Mouse (Mus musculus) lung, postnatal 4 days (tissue): ENCODE measurements at regions not wholly inside any gene's neighbourhood (a gene's known extent, or its start where the extent isn't known, plus 50 kb on each side); places are given as distances from the start of the nearest gene placed in this dataset.
A peak's percentile ranks its signal among the peaks of the same experiment; 100 is the strongest.

Experiments
- DNase-seq, 2 experiments: peaks; one replicate each; pipeline ENCODE4 v3.0.0; 2021

DNA sequence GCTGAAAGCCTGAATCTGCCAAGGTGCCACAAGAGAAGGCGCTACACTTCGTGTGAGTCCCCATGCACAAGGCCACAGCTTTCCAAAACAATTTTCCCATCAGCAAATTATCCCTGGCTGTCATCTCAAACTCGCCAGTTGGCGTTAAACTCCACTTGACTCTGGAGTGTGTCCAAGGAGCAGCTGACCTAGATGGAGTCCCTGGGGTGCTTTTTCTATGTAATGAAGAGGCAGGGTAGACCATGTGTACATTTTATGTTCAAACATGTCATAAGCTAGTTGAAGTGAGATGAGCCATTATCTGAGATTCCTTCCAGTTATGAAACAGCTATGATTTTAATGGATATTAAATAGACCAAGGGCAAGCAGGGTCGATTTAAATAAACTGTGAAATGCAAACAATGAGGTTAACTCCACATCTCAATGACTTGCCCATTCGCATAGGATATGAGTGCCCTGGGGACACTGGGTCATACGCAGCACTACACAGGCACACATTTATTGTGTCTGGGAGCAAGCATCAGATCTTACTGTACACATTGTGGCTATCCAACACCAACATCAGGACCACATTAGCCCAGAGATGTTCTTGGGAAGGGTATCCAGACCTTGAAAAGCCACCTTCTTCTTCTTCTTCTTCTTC is 51.0 kb upstream of the Sfswap start:
- peak; percentile 14 to 60 for DNase-seq
